Mouse (Mus musculus): ENCODE measurements around the gene Gm20388. TPM values are rescaled to one million over a fixed set of nuclear protein-coding genes. Genes with fewer than 3 reads are reported as not detected.

Gene Gm20388
- polyA plus RNA-seq, 1 experiment from 2014 or later = 47.1 TPM

DNA sequence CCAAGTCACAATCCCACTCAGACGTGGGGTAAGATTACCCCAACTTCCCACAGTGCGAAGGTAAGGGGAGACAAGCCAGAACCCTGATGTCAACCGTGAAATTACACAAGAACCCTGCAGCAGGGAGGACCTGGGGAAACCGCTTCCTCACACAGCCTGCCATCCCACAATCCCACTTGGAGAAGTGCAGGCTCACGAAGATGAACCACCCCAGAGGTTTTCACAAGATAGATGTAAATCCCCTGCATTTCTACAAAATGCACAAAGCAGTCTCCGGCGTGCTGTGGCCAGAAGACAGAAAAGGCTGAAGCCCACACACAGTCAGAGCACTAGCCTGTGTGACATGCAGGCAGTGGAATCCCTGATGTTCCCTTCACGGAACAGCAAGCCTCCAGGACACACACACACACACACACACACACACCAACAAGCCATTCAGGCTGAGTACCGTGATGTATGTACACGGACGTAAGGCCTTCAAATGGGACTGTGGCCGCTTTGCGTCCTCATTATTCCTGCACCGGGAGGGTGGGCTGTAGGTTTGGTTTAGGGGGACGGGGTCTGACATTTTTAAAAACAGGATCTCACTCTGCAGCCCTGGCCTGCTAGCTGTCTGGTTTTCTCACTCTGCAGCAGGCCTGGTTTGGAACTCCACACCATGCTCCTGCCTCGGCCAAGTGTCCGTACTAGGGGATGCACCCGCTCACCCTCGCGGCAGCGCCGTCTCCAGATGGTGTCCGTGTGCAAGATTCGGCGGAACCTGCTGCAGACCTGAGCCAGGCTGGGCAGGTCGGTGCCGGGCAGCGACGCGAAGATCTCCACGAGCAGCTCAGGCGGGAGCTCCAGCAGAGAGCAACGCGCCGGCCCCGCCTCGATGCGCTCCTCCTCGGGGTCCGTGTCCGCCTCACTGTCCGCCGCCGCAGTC, 1667.4 kb downstream of the Gm20388 start:
- Histone ChIP-seq H3K27ac (no peak overlapping the region), H3K79me2 (ENCODE audit: inconsistent target) (peaks cover 46% of the 10 kb centered on the region), H3K4me3 (ENCODE audit: inconsistent target) (peak overlapping the region; percentile 75), H3K36me3 (ENCODE audit: inconsistent target) (no peaks in the 10 kb centered on the region)
- 1% methylated on average over 44 of the region's 44 CpGs for WGBS (ENCODE audit: missing documents)

GRCm38 (mm10) chr8:121578676-121579451, 1668.2 kb downstream of the Gm20388 start, which contains the start of gene Fbxo31:
Fbxo31 (minus strand) TSS chr8:121578806.
- Histone ChIP-seq H3K36me3 (ENCODE audit: inconsistent target) (no peaks in the 10 kb centered on the region), H3K4me3 (ENCODE audit: inconsistent target) (peak within 1 kb of the TSS; percentile 75), H3K79me2 (ENCODE audit: inconsistent target) (peaks cover 39% of the 10 kb centered on the region), H3K27ac (no peak within 1 kb of the TSS)
- WGBS (ENCODE audit: missing documents) = 3% methylated on average over 56 of the region's 63 CpGs

DNA sequence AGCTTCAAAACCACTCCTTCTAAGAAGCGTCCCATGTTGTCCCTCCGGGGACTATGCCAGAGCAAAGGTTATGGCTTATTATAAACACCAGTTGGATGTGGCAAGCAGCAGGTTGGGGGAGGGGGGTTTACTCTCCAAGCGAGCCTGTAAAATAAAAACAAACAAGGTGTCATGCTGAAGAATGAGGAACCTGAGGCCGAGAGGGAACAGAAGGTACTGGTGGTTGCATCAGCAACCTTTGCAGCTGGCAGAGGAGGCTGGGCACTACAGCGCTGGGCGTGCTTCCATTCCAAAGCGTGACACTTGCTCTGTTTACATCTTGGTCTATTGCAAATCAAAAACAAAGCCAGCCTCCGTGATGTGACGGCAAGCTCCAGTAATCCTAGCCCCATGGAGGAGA, 1669.8 kb downstream of the Gm20388 start:
- peaks cover 23% of the 10 kb centered on the region for H3K79me2 ChIP-seq (ENCODE audit: inconsistent target)
- H3K27ac ChIP-seq = no peak overlapping the region
- no peak overlapping the region for H3K4me3 ChIP-seq (ENCODE audit: inconsistent target)
- no peaks in the 10 kb centered on the region for H3K36me3 ChIP-seq (ENCODE audit: inconsistent target)
- WGBS (ENCODE audit: missing documents) = 32% methylated on average over 9 of the region's 9 CpGs

- Histone ChIP-seq H3K4me3 (ENCODE audit: inconsistent target) (no peak overlapping the region), H3K36me3 (ENCODE audit: inconsistent target) (no peaks in the 10 kb centered on the region), H3K27ac (no peak overlapping the region), H3K79me2 (ENCODE audit: inconsistent target) (no peaks in the 10 kb centered on the region)
- 49% methylated on average over 8 of the region's 8 CpGs for WGBS (ENCODE audit: missing documents)
Observed at GRCm38 (mm10) chr8:121583653-121584052, 1673.0 kb downstream of the Gm20388 start.

DNA sequence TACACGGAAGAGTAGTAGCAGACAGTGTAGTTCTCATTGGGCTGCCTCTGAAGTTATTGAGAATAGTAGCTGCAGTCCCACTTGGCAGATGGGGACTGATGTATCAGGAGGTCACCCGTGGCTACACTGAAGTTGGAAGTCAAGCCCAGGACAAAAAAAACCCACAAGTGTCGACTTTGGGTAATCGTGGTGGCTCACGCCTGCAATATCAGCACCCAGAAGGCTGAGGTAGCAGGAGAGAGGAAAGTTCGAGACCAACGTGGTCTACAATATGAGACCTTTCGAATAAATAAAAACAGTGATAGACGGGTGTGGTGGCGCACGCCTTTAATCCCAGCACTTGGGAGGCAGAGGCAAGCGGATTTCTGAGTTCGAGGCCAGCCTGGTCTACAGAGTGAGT, 1674.1 kb downstream of the Gm20388 start:
- Histone ChIP-seq H3K36me3 (ENCODE audit: inconsistent target) (no peaks in the 10 kb centered on the region), H3K27ac (peak overlapping the region; percentile 31), H3K79me2 (ENCODE audit: inconsistent target) (no peaks in the 10 kb centered on the region), H3K4me3 (ENCODE audit: inconsistent target) (peak overlapping the region; percentile 41)
- 28% methylated on average over 11 of the region's 13 CpGs for WGBS (ENCODE audit: missing documents)

DNA sequence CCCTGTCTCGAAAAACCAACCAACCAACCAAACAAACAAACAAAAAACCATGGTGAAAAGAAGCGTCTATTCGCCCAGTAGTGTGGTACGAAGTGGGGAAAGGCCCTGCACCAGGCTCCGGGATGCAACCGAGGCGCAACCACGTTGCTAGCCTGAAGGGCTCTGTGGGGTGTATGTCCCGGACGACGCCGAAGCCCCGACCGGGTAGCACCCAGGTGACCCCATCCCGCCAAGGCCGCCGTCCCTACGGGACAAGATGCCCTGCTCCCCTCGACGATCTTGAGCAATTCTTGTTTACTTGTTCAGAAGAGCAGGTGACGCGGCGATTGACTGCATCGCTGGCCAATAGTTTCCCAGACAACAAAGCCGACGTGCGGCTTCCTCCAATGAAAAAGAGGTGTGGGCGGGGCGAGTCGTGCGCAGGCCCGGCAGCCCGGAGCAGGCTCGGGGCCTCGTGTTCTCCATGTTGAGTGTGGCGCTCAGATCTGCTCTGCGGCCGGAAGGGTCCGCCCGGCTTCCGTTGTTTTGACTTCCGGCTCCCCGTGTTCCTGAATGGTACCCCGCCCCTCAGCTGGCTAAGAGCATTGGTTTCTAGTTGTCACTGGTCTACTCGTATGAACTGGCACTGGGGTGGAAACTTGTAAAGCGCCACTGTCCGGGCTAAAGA, 1674.7 kb downstream of the Gm20388 start:
- Histone ChIP-seq H3K36me3 (ENCODE audit: inconsistent target) (no peaks in the 10 kb centered on the region), H3K27ac (peak overlapping the region; percentile 34)
- WGBS (ENCODE audit: missing documents) = 1% methylated on average over 46 of the region's 47 CpGs

DNA sequence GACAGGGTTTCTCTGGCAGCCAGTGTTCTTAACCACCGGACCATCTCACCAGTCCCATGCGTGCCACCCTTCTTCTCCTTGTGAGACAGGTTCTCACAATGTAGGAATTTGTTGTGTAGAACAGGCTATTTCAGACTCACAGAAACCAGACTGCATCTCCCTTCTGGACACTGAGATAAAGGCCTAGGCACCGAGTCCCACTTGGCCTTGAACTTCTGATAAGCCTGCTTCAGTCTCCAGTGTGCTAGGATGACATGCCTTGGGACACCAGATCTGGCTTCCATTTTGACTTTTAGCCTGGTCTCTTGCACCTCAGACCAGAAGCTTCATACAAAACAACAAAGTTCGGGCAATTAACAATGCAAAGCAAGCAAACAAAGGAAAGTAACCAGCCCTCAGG, 1678.1 kb downstream of the Gm20388 start:
- H3K4me3 ChIP-seq (ENCODE audit: inconsistent target) = no peak overlapping the region
- 100% methylated on average over 4 of the region's 4 CpGs for WGBS (ENCODE audit: missing documents)
- H3K27ac ChIP-seq = no peak overlapping the region
- H3K79me2 ChIP-seq (ENCODE audit: inconsistent target) = peaks cover 33% of the 10 kb centered on the region
- peaks cover 6% of the 10 kb centered on the region for H3K36me3 ChIP-seq (ENCODE audit: inconsistent target)

More for the DNA sequence above, 1674.7 kb downstream of the Gm20388 start:
- no peaks in the 10 kb centered on the region; the same call in 1 of the 2 replicates for H3K79me2 ChIP-seq (ENCODE audit: inconsistent target)
- H3K4me3 ChIP-seq (ENCODE audit: inconsistent target) = peak overlapping the region; percentile 41

GRCm38 (mm10) chr8:121589205-121589726, 1678.6 kb downstream of the Gm20388 start:
- Histone ChIP-seq H3K4me3 (ENCODE audit: inconsistent target) (no peak overlapping the region), H3K36me3 (ENCODE audit: inconsistent target) (peaks cover 11% of the 10 kb centered on the region), H3K79me2 (ENCODE audit: inconsistent target) (peaks cover 38% of the 10 kb centered on the region), H3K27ac (no peak overlapping the region)
- 92% methylated on average over 2 of the region's 2 CpGs for WGBS (ENCODE audit: missing documents)

GRCm38 (mm10) chr8:121590203-121591177, 1679.8 kb downstream of the Gm20388 start, which contains the start of gene Map1lc3b:
Map1lc3b (plus strand) TSS chr8:121590361.
- Histone ChIP-seq H3K79me2 (ENCODE audit: inconsistent target) (peaks cover 49% of the 10 kb centered on the region), H3K4me3 (ENCODE audit: inconsistent target) (peak within 1 kb of the TSS; percentile 94), H3K27ac (peak within 1 kb of the TSS; percentile 43), H3K36me3 (ENCODE audit: inconsistent target) (peaks cover 22% of the 10 kb centered on the region)
- under 1% methylated on average over 93 of the region's 94 CpGs for WGBS (ENCODE audit: missing documents)

DNA sequence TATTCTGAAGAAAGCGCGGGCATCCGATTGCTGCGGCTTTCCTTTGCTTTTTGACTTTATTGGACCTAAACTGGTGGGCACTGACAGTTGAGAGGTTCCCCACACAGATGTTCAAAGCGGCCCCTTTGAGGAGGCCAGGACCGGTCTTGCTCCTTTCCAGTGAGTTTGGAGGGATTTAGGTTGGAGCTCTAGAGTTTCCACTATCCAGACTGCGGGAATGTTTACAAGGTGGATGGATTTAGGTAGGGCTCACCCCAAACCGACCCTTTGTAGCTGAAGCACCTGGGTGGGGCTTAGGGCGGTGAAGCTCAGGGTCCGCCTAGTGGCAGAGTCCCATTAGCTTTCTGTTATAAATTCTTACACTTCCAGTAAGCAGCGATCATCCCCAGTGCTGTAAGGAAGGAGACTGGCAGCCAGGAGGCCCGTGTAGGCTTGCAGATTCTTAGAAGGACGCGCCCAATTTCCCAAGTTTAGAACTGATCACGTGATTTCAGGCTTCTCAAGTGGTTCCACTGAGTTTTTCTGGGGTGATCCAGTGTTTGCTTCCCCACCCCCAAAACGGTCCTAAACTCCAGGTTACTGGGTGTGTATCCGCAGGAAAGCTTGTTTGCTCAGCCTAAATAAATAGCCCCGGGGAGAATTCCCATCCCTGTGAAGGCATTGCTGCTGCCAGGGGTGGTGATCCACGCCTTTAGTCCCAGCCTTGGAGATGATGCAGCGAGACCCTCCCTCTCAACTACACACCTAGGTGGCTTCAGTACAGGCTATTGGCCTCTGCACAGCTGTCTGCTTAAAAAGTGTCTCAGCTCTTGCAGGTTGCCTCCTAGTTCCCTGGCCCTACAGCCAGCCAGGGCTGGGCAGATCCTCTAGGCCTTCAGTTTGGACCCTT, 1680.8 kb downstream of the Gm20388 start:
- Histone ChIP-seq H3K4me3 (ENCODE audit: inconsistent target) (peak overlapping the region; percentile 94), H3K79me2 (ENCODE audit: inconsistent target) (peaks cover 49% of the 10 kb centered on the region), H3K36me3 (ENCODE audit: inconsistent target) (peaks cover 30% of the 10 kb centered on the region), H3K27ac (peak overlapping the region; percentile 43)
- WGBS (ENCODE audit: missing documents) = 20% methylated on average over 20 of the region's 20 CpGs

DNA sequence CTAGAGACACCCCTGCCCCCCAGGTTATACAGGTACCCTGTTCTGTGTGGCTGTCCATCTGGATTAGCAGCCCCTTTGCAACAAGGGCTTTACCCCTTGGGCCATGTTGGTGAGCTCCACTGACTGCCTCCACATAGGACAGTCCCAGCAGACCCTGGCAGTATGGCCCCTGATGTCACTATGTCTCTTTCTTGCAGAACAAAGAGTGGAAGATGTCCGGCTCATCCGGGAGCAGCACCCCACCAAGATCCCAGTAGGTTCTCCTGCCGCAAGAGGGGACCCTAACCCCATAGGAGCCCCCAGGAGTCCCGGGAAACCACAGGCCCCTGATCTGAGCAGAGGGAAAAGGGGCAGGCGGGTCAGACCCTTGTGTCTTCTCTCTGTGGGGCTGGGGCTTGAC, 1682.7 kb downstream of the Gm20388 start:
- Histone ChIP-seq H3K36me3 (ENCODE audit: inconsistent target) (peaks cover 44% of the 10 kb centered on the region), H3K4me3 (ENCODE audit: inconsistent target) (no peak overlapping the region), H3K79me2 (ENCODE audit: inconsistent target) (peaks cover 49% of the 10 kb centered on the region), H3K27ac (no peak overlapping the region)
- WGBS (ENCODE audit: missing documents) = 95% methylated on average over 5 of the region's 5 CpGs

DNA sequence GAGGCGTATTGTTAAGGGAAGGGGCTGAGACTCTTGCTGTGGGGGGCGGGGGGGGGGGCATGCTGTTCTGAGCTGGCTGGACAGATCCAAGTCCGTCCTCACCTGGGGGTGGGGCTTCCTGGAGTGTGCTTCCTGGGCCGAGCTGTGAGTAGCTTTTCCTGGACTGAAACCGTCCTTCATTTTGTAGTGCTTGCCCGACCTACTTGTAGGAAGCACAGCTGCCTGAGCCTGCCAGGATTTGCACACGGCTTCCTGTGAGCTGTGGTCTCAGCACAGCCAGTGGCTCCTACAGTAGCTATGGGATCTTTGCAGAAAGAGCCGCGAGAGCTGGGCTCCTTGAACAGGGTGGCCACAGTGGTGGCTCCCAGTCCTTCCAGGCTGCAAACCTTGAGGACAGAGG, 1683.3 kb downstream of the Gm20388 start:
- H3K79me2 ChIP-seq (ENCODE audit: inconsistent target) = peaks cover 49% of the 10 kb centered on the region
- H3K27ac ChIP-seq = no peak overlapping the region
- peaks cover 44% of the 10 kb centered on the region for H3K36me3 ChIP-seq (ENCODE audit: inconsistent target)
- no peak overlapping the region for H3K4me3 ChIP-seq (ENCODE audit: inconsistent target)
- 57% methylated on average over 8 of the region's 9 CpGs for WGBS (ENCODE audit: missing documents)

Measured in macrophage (primary cell).